Mouse (Mus musculus) E14TG2a.4 (cell line): ENCODE results near the gene Egln3.

Experiments
- CTCF ChIP-seq: conservative IDR thresholded peaks from 2 replicates; pipeline ENCODE4 v1.5.1; 2014; ENCODE audit warnings: low read length
- NANOG ChIP-seq: IDR thresholded peaks from 2 replicates; pipeline ENCODE4 v1.6.1; 2014; ENCODE audit warnings: borderline replicate concordance, low read length, mixed read lengths
- POU5F1 ChIP-seq: IDR thresholded peaks from 2 replicates; pipeline ENCODE4 v1.6.1; 2014; ENCODE audit warnings: low read length, borderline replicate concordance

DNA sequence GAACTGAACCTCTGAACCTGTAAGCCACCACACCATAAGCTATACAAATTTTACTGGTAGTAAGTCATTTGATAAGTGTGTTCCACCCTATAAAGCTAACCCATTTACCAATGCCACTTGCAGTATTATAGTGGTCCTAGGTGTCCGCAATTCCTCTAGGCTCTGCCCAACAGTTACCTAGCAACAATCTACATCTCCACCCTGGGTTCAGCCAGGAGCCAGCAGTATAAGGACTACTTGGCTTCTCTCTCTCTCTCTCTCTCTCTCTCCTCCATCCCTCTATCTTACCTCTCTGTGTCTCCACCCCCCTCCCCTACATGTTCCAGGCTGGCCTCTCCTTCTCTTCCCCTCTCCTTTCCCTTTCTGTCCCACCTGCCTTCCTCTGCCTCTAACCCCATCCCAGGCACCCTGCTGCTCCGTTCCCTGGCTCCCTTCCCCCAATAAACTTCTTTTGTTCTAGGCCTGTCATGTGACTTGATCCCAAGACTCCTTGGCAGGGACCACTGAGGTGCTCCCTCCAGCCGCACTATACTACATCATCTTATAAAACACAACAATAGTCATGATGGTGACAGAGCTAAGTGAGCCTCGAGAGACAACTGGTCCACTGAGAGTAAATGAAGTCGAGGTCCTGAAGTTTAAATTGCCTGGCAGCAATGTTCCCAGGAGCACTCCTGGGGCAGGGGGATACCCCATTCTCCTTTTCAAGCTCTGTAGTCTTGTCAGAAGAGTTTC lies 42.0 kb downstream of the Egln3 start:
- no peak for TF ChIP-seq CTCF
- no peak for TF ChIP-seq POU5F1
- TF ChIP-seq NANOG, result no peak
